Mouse (Mus musculus) megakaryocyte, embryonic 14.5 days (primary cell): ENCODE data around the gene Prss12.

Experiments used
- FLI1 ChIP-seq: IDR thresholded peaks from 2 replicates; pipeline ENCODE4 v1.6.1; 2012; ENCODE audit warnings: low read length, inconsistent platforms, mixed read lengths
- GATA1 ChIP-seq: IDR thresholded peaks from 3 replicates; pipeline ENCODE4 v1.6.1; 2012; ENCODE audit warnings: mixed read lengths, low read length, inconsistent platforms, borderline replicate concordance

- TF ChIP-seq GATA1 (no peak), FLI1 (no peak)
These were observed 69.1 kb downstream of the Prss12 start for GRCm38 (mm10) chr3:123515600-123516359.
